In the genomic region with DNA sequence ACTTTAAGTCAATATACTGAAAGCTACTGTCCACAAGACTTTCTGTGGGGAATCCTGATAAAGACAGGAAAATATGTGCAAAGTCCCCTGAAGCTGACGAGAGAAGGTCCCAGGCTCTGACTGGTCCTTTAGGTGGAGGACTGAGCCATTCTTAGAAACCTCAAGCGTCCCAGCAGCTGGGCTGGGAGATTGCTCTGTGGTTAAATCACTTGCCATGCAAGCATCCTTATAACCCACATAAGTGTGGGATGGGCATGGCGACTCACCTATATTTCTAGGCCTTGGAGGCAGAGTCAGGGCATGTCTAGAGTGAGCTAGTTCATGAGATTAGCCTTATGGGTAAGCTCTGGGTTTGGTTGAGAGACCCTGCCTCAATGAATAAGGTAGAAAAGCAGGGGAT, we compare ENCODE assay signal across 29 mouse cellular contexts. TPM values are rescaled to one million over a fixed set of nuclear protein-coding genes. Genes with fewer than 3 reads are reported as not detected.
DNase-seq lines count a peak whose midpoint lies in the region; ATAC-seq and TF ChIP-seq lines count a peak whose summit lies in the region.
"Had no signal": no experiment of that assay in that cellular context is flagged by ENCODE, and none has a peak within 500 bp of the region (broad histone marks: within the 10 kb centered on the region; RNA-seq: fewer than 3 reads in every experiment).

No protein-coding gene starts in this region.

- no peak for DNase-seq in liver, adult 2 months (ENCODE audit: extremely low read depth, low read depth, low spot score)
- DNase-seq in liver, result no peak
- DNase-seq in spleen, postnatal 14 days (ENCODE audit: low spot score in 2 of 2), result no peak
- no peak for DNase-seq in lung, postnatal 25 days (ENCODE audit: low spot score)
- no peak for DNase-seq in cerebellum, adult 9-11 months
- DNase-seq: adrenal gland, adult 2 months; adrenal gland, postnatal 25 days; cerebellum, adult 11-12 months; cerebellum, adult 8-10 months; cerebellum, postnatal 25 days; gastrocnemius, postnatal 25 days; heart, adult 18-20 months; heart, postnatal 14 days; heart, postnatal 4 days had no signal

- H3K4me1 ChIP-seq in liver, adult 2 months (ENCODE audit: control insufficient read depth, insufficient read depth, low read length), result peaks cover 57% of the 10 kb centered on the region
- 0 out of 2 replicates have a peak, but pooled peaks cover 5% of the 10 kb centered on the region for H3K4me1 ChIP-seq in liver, embryonic 12.5 days
- peaks cover 4% of the 10 kb centered on the region for H3K4me1 ChIP-seq in liver, embryonic 16.5 days (ENCODE audit: control insufficient read depth, low read depth, low read length)
- peaks cover 32% of the 10 kb centered on the region for H3K4me1 ChIP-seq in small intestine, adult 2 months (ENCODE audit: control insufficient read depth, insufficient read depth, insufficient read length, low read length)
- H3K4me1 ChIP-seq: embryonic facial prominence, embryonic 12.5 days; embryonic facial prominence, embryonic 15.5 days; forebrain, embryonic 12.5 days; forebrain, embryonic 15.5 days; heart, embryonic 13.5 days had no signal

- no peaks in the 10 kb centered on the region for H3K27me3 ChIP-seq in liver, adult 2 months (ENCODE audit: control insufficient read depth, insufficient read depth, low read length)
- H3K27me3 ChIP-seq in liver, embryonic 12.5 days (replicated peaks), result peaks cover 1% of the 10 kb centered on the region; the same call in 1 of the 2 replicates
- no peaks in the 10 kb centered on the region for H3K27me3 ChIP-seq in liver, embryonic 16.5 days (ENCODE audit: control insufficient read depth, insufficient read depth, low read depth, low read length)
- H3K27me3 ChIP-seq in small intestine, adult 2 months (ENCODE audit: control insufficient read depth, insufficient read depth, low read length), result no peaks in the 10 kb centered on the region
- H3K27me3 ChIP-seq: forebrain, embryonic 15.5 days; heart, embryonic 13.5 days had no signal

- TF ChIP-seq POLR2A in liver, adult 2 months (IDR thresholded peaks at IDR 0.05; ENCODE audit: extremely low read depth, insufficient read depth, low read length), result no peak
- no peak for TF ChIP-seq POLR2A in small intestine, adult 2 months (IDR thresholded peaks at IDR 0.05; ENCODE audit: low read depth, low read length)

- H3K27ac ChIP-seq in liver, adult 2 months (replicated peaks; ENCODE audit: insufficient read depth, low read depth, low read length), result peak overlapping the region; percentile 34
- H3K27ac ChIP-seq in liver, embryonic 12.5 days, result peak overlapping the region; percentile 41; the same call in 1 of the 2 replicates
- H3K27ac ChIP-seq in liver, embryonic 16.5 days (ENCODE audit: low read length), result peak overlapping the region; percentile 69
- peak overlapping the region; percentile 28; the same call in 1 of the 2 replicates for H3K27ac ChIP-seq in small intestine, adult 2 months (ENCODE audit: insufficient read depth, low read depth, low read length)
- H3K27ac ChIP-seq: embryonic facial prominence, embryonic 12.5 days; embryonic facial prominence, embryonic 15.5 days; forebrain, embryonic 12.5 days; forebrain, embryonic 15.5 days; heart, embryonic 13.5 days; hindbrain, embryonic 14.5 days; hindbrain, postnatal 0 days had no signal

- ATAC-seq in liver, embryonic 12.5 days, result no peak
- no peak for ATAC-seq in liver, embryonic 16.5 days (ENCODE audit: low read depth)
- ATAC-seq: CD4-positive, CD25-positive, alpha-beta regulatory T cell, adult 4 months; forebrain, embryonic 15.5 days; hindbrain, postnatal 0 days had no signal

- 42% methylated on average over 3 of the region's 3 CpGs for WGBS in liver, adult 2 months
- 50% methylated on average over 3 of the region's 3 CpGs for WGBS in liver, embryonic 12.5 days (ENCODE audit: insufficient replicate concordance)
- WGBS in liver, embryonic 16.5 days (ENCODE audit: insufficient replicate concordance), result 36% methylated on average over 3 of the region's 3 CpGs
- 47% methylated on average over 3 of the region's 3 CpGs for WGBS in small intestine, adult 2 months

- no peak overlapping the region for H3K9ac ChIP-seq in liver, adult 2 months (ENCODE audit: low read depth, low read length)
- H3K9ac ChIP-seq in liver, embryonic 12.5 days, result no peak overlapping the region
- peak overlapping the region; percentile 3; the same call in 1 of the 2 replicates for H3K9ac ChIP-seq in liver, embryonic 16.5 days (ENCODE audit: low read depth, low read length)
- H3K9ac ChIP-seq: embryonic facial prominence, embryonic 12.5 days; embryonic facial prominence, embryonic 15.5 days; forebrain, embryonic 12.5 days; forebrain, embryonic 15.5 days; heart, embryonic 13.5 days; hindbrain, embryonic 14.5 days had no signal

- H3K79me2 ChIP-seq in liver, adult 2 months (ENCODE audit: control insufficient read depth, insufficient read depth, low read length), result peaks cover 11% of the 10 kb centered on the region; the same call in 1 of the 2 replicates

- no peak overlapping the region for H3K4me2 ChIP-seq in liver, embryonic 12.5 days
- H3K4me2 ChIP-seq in liver, embryonic 16.5 days (ENCODE audit: low read depth, low read length), result no peak overlapping the region
- H3K4me2 ChIP-seq: embryonic facial prominence, embryonic 12.5 days; embryonic facial prominence, embryonic 15.5 days; forebrain, embryonic 12.5 days; forebrain, embryonic 15.5 days; heart, embryonic 13.5 days; hindbrain, embryonic 14.5 days had no signal

- peaks cover 7% of the 10 kb centered on the region for H3K36me3 ChIP-seq in liver, adult 2 months (ENCODE audit: control insufficient read depth, insufficient read depth, low read length)
- H3K36me3 ChIP-seq in liver, embryonic 12.5 days, result peaks cover 3% of the 10 kb centered on the region; the same call in 1 of the 2 replicates
- H3K36me3 ChIP-seq in liver, embryonic 16.5 days (ENCODE audit: control insufficient read depth, insufficient read depth), result no peaks in the 10 kb centered on the region
- H3K36me3 ChIP-seq in small intestine, adult 2 months (ENCODE audit: control insufficient read depth, insufficient read depth, low read length), result peaks cover 12% of the 10 kb centered on the region
- H3K36me3 ChIP-seq: embryonic facial prominence, embryonic 12.5 days; embryonic facial prominence, embryonic 15.5 days; forebrain, embryonic 12.5 days; forebrain, embryonic 15.5 days had no signal

- TF ChIP-seq CTCF in liver, adult 2 months (IDR thresholded peaks at IDR 0.05; ENCODE audit: low read depth, low read length), result no peak
- no peak for TF ChIP-seq CTCF in small intestine, adult 2 months (IDR thresholded peaks at IDR 0.05; ENCODE audit: extremely low read depth, insufficient read length, insufficient replicate concordance, low read depth, low read length)

- no peak overlapping the region for H3K4me3 ChIP-seq in liver, adult 2 months (ENCODE audit: insufficient read depth, low read depth, low read length)
- H3K4me3 ChIP-seq in liver, embryonic 12.5 days, result no peak overlapping the region
- H3K4me3 ChIP-seq in liver, embryonic 16.5 days (ENCODE audit: low read depth, low read length), result no peak overlapping the region
- no peak overlapping the region for H3K4me3 ChIP-seq in small intestine, adult 2 months (ENCODE audit: low read depth, low read length)
- H3K4me3 ChIP-seq: embryonic facial prominence, embryonic 12.5 days; embryonic facial prominence, embryonic 15.5 days; erythroblast, embryonic 14.5 days; forebrain, embryonic 12.5 days; forebrain, embryonic 15.5 days; heart, embryonic 13.5 days had no signal

- no peaks in the 10 kb centered on the region for H3K9me3 ChIP-seq in liver, embryonic 12.5 days (replicated peaks)
- H3K9me3 ChIP-seq in liver, embryonic 16.5 days (replicated peaks; ENCODE audit: control insufficient read depth, low read length), result no peaks in the 10 kb centered on the region
- H3K9me3 ChIP-seq: embryonic facial prominence, embryonic 12.5 days; embryonic facial prominence, embryonic 15.5 days; forebrain, embryonic 12.5 days; forebrain, embryonic 15.5 days; heart, embryonic 13.5 days had no signal

RNA-seq across cellular contexts. Expression of gene Tmem37, which starts 7.2 kb away (rescaled TPM):
- total RNA-seq in liver, adult 2 months (2014; rRNA removed), result 64.9 and 96.5 TPM in 2 replicates
- 172 and 299 TPM in 2 replicates for polyA plus RNA-seq in liver, adult 2 months (2012; rRNA removed)
- 37.0 and 37.6 TPM in 2 replicates for polyA plus RNA-seq in liver, embryonic 12.5 days (2016; fragmentation: Nextera tagmentation; extraction: Ambion mirVana)
- polyA plus RNA-seq in liver, embryonic 16.5 days (2015; fragmentation: Nextera tagmentation; extraction: Ambion mirVana), result 89.2 and 94.7 TPM in 2 replicates
- 121 and 171 TPM in 2 replicates for polyA plus RNA-seq in small intestine, adult 2 months (2012; rRNA removed)

RNA-seq across cellular contexts. Expression of gene Dbi, which starts 54.3 kb away (rescaled TPM):
- total RNA-seq in liver, adult 2 months (2014; rRNA removed), result 1,543 and 1,850 TPM in 2 replicates
- 1,631 and 1,632 TPM in 2 replicates for polyA plus RNA-seq in liver, adult 2 months (2012; rRNA removed)
- polyA plus RNA-seq in liver, embryonic 12.5 days (2016; fragmentation: Nextera tagmentation; extraction: Ambion mirVana), result 470 and 475 TPM in 2 replicates
- 1,140 and 1,165 TPM in 2 replicates for polyA plus RNA-seq in liver, embryonic 16.5 days (2015; fragmentation: Nextera tagmentation; extraction: Ambion mirVana)
- polyA plus RNA-seq in small intestine, adult 2 months (2012; rRNA removed), result 419 and 468 TPM in 2 replicates

RNA-seq across cellular contexts. Expression of gene 3110009E18Rik, which starts 54.4 kb away (rescaled TPM):
- 1.3 and 1.4 TPM in 2 replicates for total RNA-seq in liver, adult 2 months (2014; rRNA removed)
- 0.61 and 0.65 TPM in 2 replicates for polyA plus RNA-seq in liver, adult 2 months (2012; rRNA removed)
- 12.8 and 14.3 TPM in 2 replicates for polyA plus RNA-seq in liver, embryonic 12.5 days (2016; fragmentation: Nextera tagmentation; extraction: Ambion mirVana)
- 4.8 and 6.5 TPM in 2 replicates for polyA plus RNA-seq in liver, embryonic 16.5 days (2015; fragmentation: Nextera tagmentation; extraction: Ambion mirVana)
- polyA plus RNA-seq in small intestine, adult 2 months (2012; rRNA removed), result not detected in 2 replicates
- polyA plus RNA-seq: erythroblast, embryonic 14.5 days had no signal

RNA-seq across cellular contexts. Expression of gene Sctr, which starts 59.9 kb away (rescaled TPM):
- total RNA-seq in liver, adult 2 months (2014; rRNA removed), result not detected in 2 replicates
- polyA plus RNA-seq in liver, adult 2 months (2012; rRNA removed), result 0.04 TPM in 1 of 2 replicates, not detected in the other
- polyA plus RNA-seq in liver, embryonic 12.5 days (2016; fragmentation: Nextera tagmentation; extraction: Ambion mirVana), result not detected in 2 replicates
- polyA plus RNA-seq in liver, embryonic 16.5 days (2015; fragmentation: Nextera tagmentation; extraction: Ambion mirVana), result 0.05 TPM in 1 of 2 replicates, not detected in the other
- 1.1 and 2.5 TPM in 2 replicates for polyA plus RNA-seq in small intestine, adult 2 months (2012; rRNA removed)
- total RNA-seq: common myeloid progenitor, adult 5-6 weeks; MEL had no signal
- polyA plus RNA-seq: erythroblast, embryonic 14.5 days; heart, embryonic 16.5 days had no signal
